Mouse (Mus musculus): ENCODE data around the gene D1Ertd622e. TPM values are rescaled to one million over a fixed set of nuclear protein-coding genes. Genes with fewer than 3 reads are reported as not detected.

The D1Ertd622e gene
- polyA plus RNA-seq, 1 experiment from 2014 or later, result 33.6 TPM

GRCm38 (mm10) chr1:97614531-97615462 lies 47.1 kb downstream of the D1Ertd622e start:
- peaks cover 3% of the 10 kb centered on the region; the same call in 1 of the 2 replicates for H3K4me1 ChIP-seq (ENCODE audit: control insufficient read depth, insufficient read depth, low read length)
- H3K27me3 ChIP-seq (ENCODE audit: control insufficient read depth, insufficient read depth, low read length), result no peaks in the 10 kb centered on the region
- DNase-seq (ENCODE audit: low spot score) (no peak), ATAC-seq (ENCODE audit: insufficient read depth, low FRiP score, low TSS enrichment) (no peak)
- H3K4me3 ChIP-seq (ENCODE audit: low read depth, low read length), result no peak overlapping the region
- H3K4me2 ChIP-seq (ENCODE audit: low read depth), result no peak overlapping the region
- H3K9me3 ChIP-seq (ENCODE audit: control insufficient read depth, low read length), result no peaks in the 10 kb centered on the region
- H3K36me3 ChIP-seq (ENCODE audit: control insufficient read depth, insufficient read depth, low read length), result no peaks in the 10 kb centered on the region
- H3K27ac ChIP-seq (ENCODE audit: low read depth, low read length), result no peak overlapping the region
- 88% methylated on average over 11 of the region's 11 CpGs for WGBS
- H3K9ac ChIP-seq (ENCODE audit: low read length), result no peak overlapping the region

- ATAC-seq (ENCODE audit: insufficient read depth, low FRiP score, low TSS enrichment) (no peak), DNase-seq (ENCODE audit: low spot score) (no peak)
- Histone ChIP-seq H3K36me3 (ENCODE audit: control insufficient read depth, insufficient read depth, low read length) (no peaks in the 10 kb centered on the region), H3K4me3 (ENCODE audit: low read depth, low read length) (no peak overlapping the region), H3K4me1 (ENCODE audit: control insufficient read depth, insufficient read depth, low read length) (no peaks in the 10 kb centered on the region), H3K27ac (ENCODE audit: low read depth, low read length) (no peak overlapping the region), H3K9me3 (ENCODE audit: control insufficient read depth, low read length) (no peaks in the 10 kb centered on the region), H3K27me3 (ENCODE audit: control insufficient read depth, insufficient read depth, low read length) (no peaks in the 10 kb centered on the region), H3K9ac (ENCODE audit: low read length) (no peak overlapping the region), H3K4me2 (ENCODE audit: low read depth) (no peak overlapping the region)
- 73% methylated on average over 2 of the region's 2 CpGs for WGBS
These were observed 50.1 kb downstream of the D1Ertd622e start for GRCm38 (mm10) chr1:97611747-97612146.

GRCm38 (mm10) chr1:97603361-97603760 lies 58.5 kb downstream of the D1Ertd622e start:
- Histone ChIP-seq H3K9me3 (ENCODE audit: control insufficient read depth, low read length) (no peaks in the 10 kb centered on the region), H3K36me3 (ENCODE audit: control insufficient read depth, insufficient read depth, low read length) (no peaks in the 10 kb centered on the region), H3K4me1 (ENCODE audit: control insufficient read depth, insufficient read depth, low read length) (no peaks in the 10 kb centered on the region), H3K27ac (ENCODE audit: low read depth, low read length) (no peak overlapping the region), H3K4me3 (ENCODE audit: low read depth, low read length) (no peak overlapping the region), H3K9ac (ENCODE audit: low read length) (no peak overlapping the region), H3K27me3 (ENCODE audit: control insufficient read depth, insufficient read depth, low read length) (no peaks in the 10 kb centered on the region), H3K4me2 (ENCODE audit: low read depth) (no peak overlapping the region)
- ATAC-seq (ENCODE audit: insufficient read depth, low FRiP score, low TSS enrichment) (no peak), DNase-seq (ENCODE audit: low spot score) (no peak)
- 67% methylated on average over 1 of the region's 1 CpGs for WGBS

GRCm38 (mm10) chr1:97600371-97600770 lies 61.5 kb downstream of the D1Ertd622e start:
- Histone ChIP-seq H3K9me3 (ENCODE audit: control insufficient read depth, low read length) (no peaks in the 10 kb centered on the region), H3K9ac (ENCODE audit: low read length) (no peak overlapping the region), H3K4me2 (ENCODE audit: low read depth) (no peak overlapping the region), H3K4me1 (ENCODE audit: control insufficient read depth, insufficient read depth, low read length) (no peaks in the 10 kb centered on the region), H3K4me3 (ENCODE audit: low read depth, low read length) (no peak overlapping the region), H3K27me3 (ENCODE audit: control insufficient read depth, insufficient read depth, low read length) (no peaks in the 10 kb centered on the region), H3K27ac (ENCODE audit: low read depth, low read length) (no peak overlapping the region), H3K36me3 (ENCODE audit: control insufficient read depth, insufficient read depth, low read length) (no peaks in the 10 kb centered on the region)
- 92% methylated on average over 2 of the region's 2 CpGs for WGBS
- DNase-seq (ENCODE audit: low spot score), result no peak
- no peak for ATAC-seq (ENCODE audit: insufficient read depth, low FRiP score, low TSS enrichment)

GRCm38 (mm10) chr1:97599101-97599500 lies 62.8 kb downstream of the D1Ertd622e start:
- no peak overlapping the region for H3K9ac ChIP-seq (ENCODE audit: low read length)
- H3K9me3 ChIP-seq (ENCODE audit: control insufficient read depth, low read length), result no peaks in the 10 kb centered on the region
- H3K27me3 ChIP-seq (ENCODE audit: control insufficient read depth, insufficient read depth, low read length), result no peaks in the 10 kb centered on the region
- H3K4me3 ChIP-seq (ENCODE audit: low read depth, low read length), result no peak overlapping the region
- ATAC-seq (ENCODE audit: insufficient read depth, low FRiP score, low TSS enrichment) (no peak), DNase-seq (ENCODE audit: low spot score) (no peak)
- H3K36me3 ChIP-seq (ENCODE audit: control insufficient read depth, insufficient read depth, low read length), result no peaks in the 10 kb centered on the region
- no peaks in the 10 kb centered on the region for H3K4me1 ChIP-seq (ENCODE audit: control insufficient read depth, insufficient read depth, low read length)
- 77% methylated on average over 3 of the region's 3 CpGs for WGBS
- no peak overlapping the region for H3K27ac ChIP-seq (ENCODE audit: low read depth, low read length)
- H3K4me2 ChIP-seq (ENCODE audit: low read depth), result no peak overlapping the region

GRCm38 (mm10) chr1:97588561-97588960 lies 73.3 kb downstream of the D1Ertd622e start:
- no peaks in the 10 kb centered on the region for H3K27me3 ChIP-seq (ENCODE audit: control insufficient read depth, insufficient read depth, low read length)
- H3K4me2 ChIP-seq (ENCODE audit: low read depth), result no peak overlapping the region
- no peak overlapping the region for H3K4me3 ChIP-seq (ENCODE audit: low read depth, low read length)
- no peaks in the 10 kb centered on the region for H3K36me3 ChIP-seq (ENCODE audit: control insufficient read depth, insufficient read depth, low read length)
- H3K9me3 ChIP-seq (ENCODE audit: control insufficient read depth, low read length), result no peaks in the 10 kb centered on the region
- DNase-seq (ENCODE audit: low spot score) (no peak), ATAC-seq (ENCODE audit: insufficient read depth, low FRiP score, low TSS enrichment) (no peak)
- H3K4me1 ChIP-seq (ENCODE audit: control insufficient read depth, insufficient read depth, low read length), result no peaks in the 10 kb centered on the region
- no peak overlapping the region for H3K27ac ChIP-seq (ENCODE audit: low read depth, low read length)
- 38% methylated on average over 3 of the region's 3 CpGs for WGBS
- no peak overlapping the region for H3K9ac ChIP-seq (ENCODE audit: low read length)

- ATAC-seq (ENCODE audit: insufficient read depth, low FRiP score, low TSS enrichment) (no peak; the same call in 1 of the 2 replicates), DNase-seq (ENCODE audit: low spot score) (no peak)
- Histone ChIP-seq H3K27me3 (ENCODE audit: control insufficient read depth, insufficient read depth, low read length) (no peaks in the 10 kb centered on the region), H3K4me1 (ENCODE audit: control insufficient read depth, insufficient read depth, low read length) (no peaks in the 10 kb centered on the region), H3K27ac (ENCODE audit: low read depth, low read length) (no peak overlapping the region), H3K4me2 (ENCODE audit: low read depth) (no peak overlapping the region), H3K9me3 (ENCODE audit: control insufficient read depth, low read length) (no peaks in the 10 kb centered on the region), H3K4me3 (ENCODE audit: low read depth, low read length) (no peak overlapping the region), H3K9ac (ENCODE audit: low read length) (no peak overlapping the region), H3K36me3 (ENCODE audit: control insufficient read depth, insufficient read depth, low read length) (no peaks in the 10 kb centered on the region)
These were observed 76.8 kb downstream of the D1Ertd622e start for GRCm38 (mm10) chr1:97585106-97585505.

GRCm38 (mm10) chr1:97584171-97584570 lies 77.7 kb downstream of the D1Ertd622e start:
- ATAC-seq (ENCODE audit: insufficient read depth, low FRiP score, low TSS enrichment), result no peak
- Histone ChIP-seq H3K4me2 (ENCODE audit: low read depth) (no peak overlapping the region), H3K36me3 (ENCODE audit: control insufficient read depth, insufficient read depth, low read length) (no peaks in the 10 kb centered on the region), H3K27me3 (ENCODE audit: control insufficient read depth, insufficient read depth, low read length) (no peaks in the 10 kb centered on the region), H3K9ac (ENCODE audit: low read length) (no peak overlapping the region), H3K9me3 (ENCODE audit: control insufficient read depth, low read length) (no peaks in the 10 kb centered on the region), H3K4me3 (ENCODE audit: low read depth, low read length) (no peak overlapping the region), H3K27ac (ENCODE audit: low read depth, low read length) (no peak overlapping the region), H3K4me1 (ENCODE audit: control insufficient read depth, insufficient read depth, low read length) (no peaks in the 10 kb centered on the region)
- no peak for DNase-seq (ENCODE audit: low spot score)
- 94% methylated on average over 3 of the region's 3 CpGs for WGBS

- no peak for DNase-seq (ENCODE audit: low spot score)
- 86% methylated on average over 4 of the region's 4 CpGs for WGBS
- no peak for ATAC-seq (ENCODE audit: insufficient read depth, low FRiP score, low TSS enrichment)
These were observed 78.8 kb downstream of the D1Ertd622e start for GRCm38 (mm10) chr1:97583085-97583484.

More at GRCm38 (mm10) chr1:97583085-97583484, 78.8 kb downstream of the D1Ertd622e start:
- Histone ChIP-seq H3K27me3 (ENCODE audit: control insufficient read depth, insufficient read depth, low read length) (no peaks in the 10 kb centered on the region), H3K9me3 (ENCODE audit: control insufficient read depth, low read length) (no peaks in the 10 kb centered on the region), H3K9ac (ENCODE audit: low read length) (no peak overlapping the region), H3K4me2 (ENCODE audit: low read depth) (no peak overlapping the region), H3K27ac (ENCODE audit: low read depth, low read length) (no peak overlapping the region), H3K4me3 (ENCODE audit: low read depth, low read length) (no peak overlapping the region), H3K4me1 (ENCODE audit: control insufficient read depth, insufficient read depth, low read length) (no peaks in the 10 kb centered on the region), H3K36me3 (ENCODE audit: control insufficient read depth, insufficient read depth, low read length) (no peaks in the 10 kb centered on the region)
